Mouse (Mus musculus): ENCODE data around the gene Mzt1.
A peak's percentile ranks its signal among the peaks of the same experiment; 100 is the strongest.
"Not testable (repeated sequence)": the region's sequence is repeated elsewhere in the genome, so short reads cannot be mapped to it uniquely, and the experiment has no call there.

Gene Mzt1

GRCm38 (mm10) chr14:99046031-99046781, at the start of gene Mzt1, which contains the start of gene Bora:
Mzt1 (minus strand) TSS chr14:99046134.
Bora (plus strand) TSS chr14:99046222.
- peak; percentile 89 for DNase-seq (ENCODE audit: low spot score)

- DNase-seq (ENCODE audit: low spot score), result no peak
Observed at GRCm38 (mm10) chr14:99088947-99089346, 43.0 kb upstream of the Mzt1 start.

- DNase-seq (ENCODE audit: low spot score), result no peak
Observed at GRCm38 (mm10) chr14:99071146-99071545, 25.2 kb upstream of the Mzt1 start.

- no peak for DNase-seq (ENCODE audit: low spot score)
Observed at GRCm38 (mm10) chr14:99063091-99063490, 17.2 kb upstream of the Mzt1 start.

- DNase-seq (ENCODE audit: low spot score), result no peak
Observed at GRCm38 (mm10) chr14:99060616-99061015, 14.7 kb upstream of the Mzt1 start.

GRCm38 (mm10) chr14:99058959-99059586, 13.1 kb upstream of the Mzt1 start:
- DNase-seq (ENCODE audit: low spot score), result no peak

- DNase-seq (ENCODE audit: low spot score), result no peak
Observed at GRCm38 (mm10) chr14:99046782-99047181, 848 bp upstream of the Mzt1 start.

GRCm38 (mm10) chr14:99045378-99046030, 430 bp downstream of the Mzt1 start:
- DNase-seq (ENCODE audit: low spot score), result peak; percentile 5

- no peak for DNase-seq (ENCODE audit: low spot score)
Observed at GRCm38 (mm10) chr14:99044718-99045117, 1.2 kb downstream of the Mzt1 start.

GRCm38 (mm10) chr14:99044096-99044495, 1.8 kb downstream of the Mzt1 start:
- DNase-seq (ENCODE audit: low spot score), result no peak

GRCm38 (mm10) chr14:99043499-99043898, 2.4 kb downstream of the Mzt1 start:
- DNase-seq (ENCODE audit: low spot score), result no peak

- no peak for DNase-seq (ENCODE audit: low spot score)
Observed at GRCm38 (mm10) chr14:99041416-99041815, 4.5 kb downstream of the Mzt1 start.

GRCm38 (mm10) chr14:99039308-99039707, 6.6 kb downstream of the Mzt1 start:
- not testable (repeated sequence) for DNase-seq (ENCODE audit: low spot score)

- DNase-seq (ENCODE audit: low spot score), result no peak
Observed at GRCm38 (mm10) chr14:99037703-99038102, 8.2 kb downstream of the Mzt1 start.

- DNase-seq (ENCODE audit: low spot score), result no peak
Observed at GRCm38 (mm10) chr14:99036039-99036438, 9.9 kb downstream of the Mzt1 start.

- DNase-seq (ENCODE audit: low spot score), result not testable (repeated sequence)
Observed at GRCm38 (mm10) chr14:99034851-99035250, 11.1 kb downstream of the Mzt1 start.

GRCm38 (mm10) chr14:99032596-99032995, 13.3 kb downstream of the Mzt1 start:
- no peak for DNase-seq (ENCODE audit: low spot score)

GRCm38 (mm10) chr14:99031337-99031873, 14.5 kb downstream of the Mzt1 start:
- DNase-seq (ENCODE audit: low spot score), result no peak

GRCm38 (mm10) chr14:99029987-99030386, 15.9 kb downstream of the Mzt1 start:
- DNase-seq (ENCODE audit: low spot score), result no peak

GRCm38 (mm10) chr14:99022346-99023086, 23.4 kb downstream of the Mzt1 start:
- no peak for DNase-seq (ENCODE audit: low spot score)

GRCm38 (mm10) chr14:99019136-99019808, 26.7 kb downstream of the Mzt1 start:
- DNase-seq (ENCODE audit: low spot score), result no peak
